Mouse (Mus musculus) neural tube, embryonic 15.5 days (tissue): ENCODE data around the gene Slc30a10. TPM values are rescaled to one million over a fixed set of nuclear protein-coding genes. Genes with fewer than 3 reads are reported as not detected.

Experiments
- ATAC-seq: fragments of 200-750 bp; cut with Nextera tagmentation; 2 replicates; pipeline ENCODE4 v1.8.0; 2017; ENCODE audit warnings: mild to moderate bottlenecking, moderate TSS enrichment, moderate library complexity; ENCODE audit not compliant: low FRiP score
- H3K27ac ChIP-seq: fragments of 300-500 bp; sonication (generic); replicated peaks from 2 replicates; pipeline ENCODE4 v1.5.1; 2015; ENCODE audit warnings: mild to moderate bottlenecking, inconsistent platforms
- H3K27me3 ChIP-seq: fragments of 300-500 bp; sonication (generic); replicated peaks from 2 replicates; pipeline ENCODE4 v1.6.1; 2015; ENCODE audit warnings: inconsistent platforms
- H3K36me3 ChIP-seq: fragments of 300-500 bp; sonication (generic); 2 replicates; pipeline ENCODE4 v1.6.1; 2015; ENCODE audit warnings: inconsistent platforms
- H3K4me1 ChIP-seq: fragments of 300-500 bp; sonication (generic); 2 replicates; pipeline ENCODE4 v1.6.1; 2015; ENCODE audit warnings: inconsistent platforms
- H3K4me2 ChIP-seq: fragments of 300-500 bp; sonication (generic); 2 replicates; pipeline ENCODE4 v1.6.1; 2015; ENCODE audit warnings: inconsistent platforms, mild to moderate bottlenecking, moderate library complexity
- H3K4me3 ChIP-seq: fragments of 300-500 bp; sonication (generic); replicated peaks from 2 replicates; pipeline ENCODE4 v1.5.1; 2015; ENCODE audit warnings: mild to moderate bottlenecking, inconsistent platforms
- H3K9ac ChIP-seq: fragments of 300-500 bp; sonication (generic); replicated peaks from 2 replicates; pipeline ENCODE4 v1.6.1; 2015; ENCODE audit warnings: mild to moderate bottlenecking, inconsistent platforms
- H3K9me3 ChIP-seq: fragments of 300-500 bp; sonication (generic); replicated peaks from 2 replicates; pipeline ENCODE4 v1.6.1; 2016; ENCODE audit warnings: inconsistent platforms
- WGBS: fragments of 180-500 bp; shearing (Covaris S2); methylation state at CpG from one replicate; pipeline ENCODE4 v1.1.7; 2015; ENCODE audit warnings: mixed read lengths; 5-methylcytosine and 5-hydroxymethylcytosine counted together
- polyA plus RNA-seq: library from polyadenylated mRNA; unstranded; fragments of >200 nt; fragmentation: Nextera tagmentation; extraction: Ambion mirVana; gene quantifications from 2 replicates; pipeline ENCODE4 v1.2.1, GENCODE M21; 2015

Gene Slc30a10
- polyA plus RNA-seq, 1 experiment from 2014 or later = 5.8 TPM

GRCm38 (mm10) chr1:185493439-185494034 is 38.9 kb downstream of the Slc30a10 start:
- no peak overlapping the region for H3K4me2 ChIP-seq
- H3K4me1 ChIP-seq = peaks cover 10% of the 10 kb centered on the region; the same call in 1 of the 2 replicates
- no peaks in the 10 kb centered on the region for H3K27me3 ChIP-seq
- no peaks in the 10 kb centered on the region for H3K9me3 ChIP-seq
- WGBS = 26% methylated on average over 4 of the region's 4 CpGs
- no peak overlapping the region for H3K9ac ChIP-seq
- H3K4me3 ChIP-seq = no peak overlapping the region
- no peaks in the 10 kb centered on the region for H3K36me3 ChIP-seq
- H3K27ac ChIP-seq = peak overlapping the region; percentile 65
- peak; percentile 86 for ATAC-seq

DNA sequence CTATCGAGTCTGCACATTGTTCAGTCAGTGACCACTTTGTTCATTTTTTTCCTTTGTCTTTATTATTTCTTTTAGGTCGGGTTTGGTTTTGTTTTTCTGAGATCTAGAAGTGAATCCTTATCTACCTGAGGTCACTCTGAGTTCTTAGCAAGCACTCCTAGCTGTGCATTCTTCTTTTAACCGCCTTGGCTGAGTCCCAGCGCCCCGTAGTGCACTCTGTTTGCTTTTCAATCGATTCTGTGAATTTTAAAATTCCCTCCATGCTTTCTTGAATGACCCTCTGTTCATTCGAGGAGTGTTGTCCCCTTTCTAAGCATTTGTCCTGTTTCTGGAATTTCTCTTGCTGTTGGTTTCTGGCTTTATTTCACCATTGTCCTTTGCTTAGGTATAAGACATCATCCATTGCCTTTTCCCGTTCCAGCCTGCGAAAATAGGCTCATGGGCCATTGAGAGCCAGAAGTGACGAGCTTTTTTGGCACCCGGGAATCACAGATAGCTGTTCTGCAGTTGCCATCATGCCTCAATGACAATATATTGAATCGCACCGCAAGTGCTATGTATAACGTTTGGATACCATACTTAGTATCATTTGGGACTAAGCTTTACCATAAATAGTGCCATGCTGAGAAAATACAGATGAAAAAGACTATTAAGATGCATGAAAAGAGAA is 42.3 kb downstream of the Slc30a10 start:
- ATAC-seq = no peak

DNA sequence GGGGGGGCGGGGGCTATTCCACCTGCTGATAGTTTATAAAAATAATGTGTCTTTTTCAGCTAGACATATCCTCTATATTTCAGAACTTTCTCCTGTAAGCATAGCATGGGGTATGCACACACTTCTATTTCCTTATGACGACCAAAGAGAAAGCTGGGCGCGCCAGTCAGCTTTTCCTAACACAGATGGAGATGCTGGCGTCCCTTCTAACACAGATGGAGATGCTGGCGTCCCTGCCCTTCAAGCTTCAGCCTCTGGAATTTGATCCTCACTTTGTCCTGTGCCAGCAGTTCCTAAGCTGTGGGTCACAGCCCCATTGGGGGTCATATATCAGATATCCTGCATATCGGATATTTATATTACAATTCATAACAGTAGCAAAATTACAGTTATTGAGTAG is 46.0 kb downstream of the Slc30a10 start:
- H3K9ac ChIP-seq = no peak overlapping the region
- ATAC-seq = no peak
- H3K27ac ChIP-seq = no peak overlapping the region
- H3K4me1 ChIP-seq = 0 out of 2 replicates have a peak, but pooled peaks cover 5% of the 10 kb centered on the region
- no peaks in the 10 kb centered on the region for H3K9me3 ChIP-seq
- no peak overlapping the region for H3K4me3 ChIP-seq
- H3K4me2 ChIP-seq = no peak overlapping the region
- no peaks in the 10 kb centered on the region for H3K36me3 ChIP-seq
- H3K27me3 ChIP-seq = no peaks in the 10 kb centered on the region
- WGBS = 77% methylated on average over 7 of the region's 7 CpGs

More for the DNA sequence above, 42.3 kb downstream of the Slc30a10 start:
- H3K9ac ChIP-seq = no peak overlapping the region
- no peaks in the 10 kb centered on the region for H3K36me3 ChIP-seq
- H3K27ac ChIP-seq = 0 out of 2 replicates have a peak overlapping the region, but pooled peaks have one; percentile 15
- 55% methylated on average over 14 of the region's 14 CpGs for WGBS
- no peaks in the 10 kb centered on the region for H3K9me3 ChIP-seq
- no peak overlapping the region for H3K4me3 ChIP-seq
- no peak overlapping the region for H3K4me2 ChIP-seq
- H3K27me3 ChIP-seq = no peaks in the 10 kb centered on the region
- 0 out of 2 replicates have a peak, but pooled peaks cover 5% of the 10 kb centered on the region for H3K4me1 ChIP-seq

DNA sequence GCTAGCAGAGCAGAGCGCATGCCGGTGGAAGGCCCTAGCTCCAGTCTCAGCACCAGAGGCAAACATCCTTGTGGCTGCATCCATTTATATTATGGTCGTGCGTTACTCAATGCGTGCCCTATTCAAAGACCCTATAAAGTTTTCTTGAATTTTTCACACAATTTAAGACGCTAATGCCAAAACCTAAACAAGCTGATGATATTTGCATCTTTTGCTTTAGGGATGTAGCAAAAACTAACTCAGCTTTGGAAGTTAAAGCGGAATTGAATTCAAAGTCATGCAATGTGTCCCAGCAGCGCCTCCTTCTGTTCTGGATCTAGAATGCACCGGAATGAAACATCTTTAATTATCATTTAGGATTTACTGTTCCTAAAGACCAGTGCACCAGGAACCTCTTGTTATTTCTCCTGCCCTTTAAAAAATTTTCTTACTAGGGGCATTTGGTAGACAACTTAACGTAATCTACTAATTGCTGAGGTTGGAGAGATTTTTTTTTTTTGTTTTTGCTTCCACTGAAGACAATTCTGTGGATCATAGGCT is 47.2 kb downstream of the Slc30a10 start:
- H3K4me2 ChIP-seq = no peak overlapping the region
- no peak overlapping the region for H3K9ac ChIP-seq
- ATAC-seq = no peak
- H3K4me1 ChIP-seq = 0 out of 2 replicates have a peak, but pooled peaks cover 3% of the 10 kb centered on the region
- no peaks in the 10 kb centered on the region for H3K9me3 ChIP-seq
- no peak overlapping the region for H3K4me3 ChIP-seq
- H3K27me3 ChIP-seq = no peaks in the 10 kb centered on the region
- WGBS = 35% methylated on average over 10 of the region's 10 CpGs
- H3K27ac ChIP-seq = no peak overlapping the region
- no peaks in the 10 kb centered on the region for H3K36me3 ChIP-seq

DNA sequence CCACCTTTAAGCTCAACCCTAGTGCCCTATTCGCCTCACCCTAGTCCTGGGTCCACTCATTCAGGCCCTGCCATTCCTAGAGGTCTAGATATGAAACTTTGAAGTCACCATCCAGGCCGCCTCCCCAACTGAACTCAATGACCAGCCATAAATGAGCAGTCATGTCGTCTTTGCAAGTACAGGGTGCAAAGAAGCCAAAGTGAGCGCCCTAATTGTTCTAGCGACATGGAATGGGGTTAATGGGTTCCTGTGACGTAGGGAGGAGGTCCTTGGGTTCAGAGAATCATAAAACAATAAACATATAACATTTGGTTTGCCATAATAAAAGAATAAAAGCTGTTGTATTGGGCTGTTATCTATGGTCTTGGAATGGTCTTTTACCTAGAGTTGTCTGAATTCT is 47.9 kb downstream of the Slc30a10 start:
- ATAC-seq = no peak
- no peaks in the 10 kb centered on the region for H3K36me3 ChIP-seq
- WGBS = 33% methylated on average over 6 of the region's 6 CpGs
- H3K4me3 ChIP-seq = no peak overlapping the region
- no peaks in the 10 kb centered on the region for H3K9me3 ChIP-seq
- H3K4me2 ChIP-seq = no peak overlapping the region
- H3K27ac ChIP-seq = no peak overlapping the region
- no peak overlapping the region for H3K9ac ChIP-seq
- no peaks in the 10 kb centered on the region for H3K27me3 ChIP-seq
- no peaks in the 10 kb centered on the region for H3K4me1 ChIP-seq

- Histone ChIP-seq H3K4me2 (no peak overlapping the region), H3K27ac (no peak overlapping the region), H3K36me3 (no peaks in the 10 kb centered on the region), H3K4me3 (no peak overlapping the region), H3K9ac (no peak overlapping the region), H3K27me3 (no peaks in the 10 kb centered on the region), H3K4me1 (no peaks in the 10 kb centered on the region), H3K9me3 (no peaks in the 10 kb centered on the region)
- 43% methylated on average over 3 of the region's 3 CpGs for WGBS
- no peak for ATAC-seq
Observed at GRCm38 (mm10) chr1:185509042-185509441, 54.4 kb downstream of the Slc30a10 start.

- H3K9ac ChIP-seq = no peak overlapping the region
- H3K27me3 ChIP-seq = no peaks in the 10 kb centered on the region
- 92% methylated on average over 5 of the region's 5 CpGs for WGBS
- H3K4me1 ChIP-seq = no peaks in the 10 kb centered on the region
- no peaks in the 10 kb centered on the region for H3K36me3 ChIP-seq
- H3K4me3 ChIP-seq = no peak overlapping the region
- H3K4me2 ChIP-seq = no peak overlapping the region
- H3K27ac ChIP-seq = no peak overlapping the region
- ATAC-seq = no peak
- no peaks in the 10 kb centered on the region for H3K9me3 ChIP-seq
Observed at GRCm38 (mm10) chr1:185511306-185511705, 56.7 kb downstream of the Slc30a10 start.

GRCm38 (mm10) chr1:185515526-185515979 is 60.9 kb downstream of the Slc30a10 start:
- 52% methylated on average over 14 of the region's 14 CpGs for WGBS
- H3K27ac ChIP-seq = no peak overlapping the region
- no peak overlapping the region for H3K4me2 ChIP-seq
- no peak overlapping the region for H3K4me3 ChIP-seq
- H3K36me3 ChIP-seq = no peaks in the 10 kb centered on the region
- no peaks in the 10 kb centered on the region for H3K9me3 ChIP-seq
- H3K9ac ChIP-seq = no peak overlapping the region
- H3K27me3 ChIP-seq = no peaks in the 10 kb centered on the region
- no peaks in the 10 kb centered on the region for H3K4me1 ChIP-seq
- ATAC-seq = no peak

GRCm38 (mm10) chr1:185516041-185516440 is 61.4 kb downstream of the Slc30a10 start:
- 46% methylated on average over 10 of the region's 10 CpGs for WGBS

DNA sequence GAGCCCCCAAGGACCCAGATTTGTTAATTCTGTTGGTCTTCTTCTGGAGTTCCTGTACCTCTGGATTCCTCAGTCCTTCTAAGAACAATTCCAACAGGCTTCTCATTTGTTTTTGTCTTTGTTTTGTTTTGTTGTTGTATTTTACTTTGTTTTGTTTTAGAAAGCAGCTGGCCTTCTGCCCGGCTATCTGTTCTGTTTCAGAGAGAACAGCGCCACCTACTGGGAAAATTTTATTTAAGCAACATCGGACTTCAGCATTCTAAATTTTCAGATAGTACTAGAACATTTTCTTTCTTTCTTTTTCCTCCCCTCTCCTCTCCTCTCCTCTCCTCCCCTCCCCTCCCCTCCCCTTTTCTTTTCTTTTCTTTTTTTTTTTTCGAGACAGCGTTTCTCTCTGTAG is 62.9 kb downstream of the Slc30a10 start:
- no peaks in the 10 kb centered on the region for H3K27me3 ChIP-seq
- H3K9me3 ChIP-seq = no peaks in the 10 kb centered on the region
- H3K4me2 ChIP-seq = no peak overlapping the region
- H3K36me3 ChIP-seq = no peaks in the 10 kb centered on the region
- H3K9ac ChIP-seq = no peak overlapping the region
- no peak for ATAC-seq
- H3K4me3 ChIP-seq = no peak overlapping the region
- 5% methylated on average over 3 of the region's 5 CpGs for WGBS
- H3K27ac ChIP-seq = no peak overlapping the region
- H3K4me1 ChIP-seq = no peaks in the 10 kb centered on the region

More at GRCm38 (mm10) chr1:185516041-185516440, 61.4 kb downstream of the Slc30a10 start:
- H3K9ac ChIP-seq = no peak overlapping the region
- no peak for ATAC-seq
- no peaks in the 10 kb centered on the region for H3K27me3 ChIP-seq
- H3K4me1 ChIP-seq = no peaks in the 10 kb centered on the region
- H3K27ac ChIP-seq = no peak overlapping the region
- no peaks in the 10 kb centered on the region for H3K9me3 ChIP-seq
- H3K4me3 ChIP-seq = no peak overlapping the region
- no peak overlapping the region for H3K4me2 ChIP-seq
- H3K36me3 ChIP-seq = no peaks in the 10 kb centered on the region
